Mouse (Mus musculus) megakaryocyte, embryonic 14.5 days (primary cell): Measurements from ENCODE around the gene Ccdc47. TPM values are rescaled to one million over a fixed set of nuclear protein-coding genes. Genes with fewer than 3 reads are reported as not detected.

Source experiments
- H3K27me3 ChIP-seq: replicated peaks from 2 replicates; pipeline ENCODE3; 2012; ENCODE audit warnings: inconsistent platforms
- H3K36me3 ChIP-seq: replicated peaks from 2 replicates; pipeline ENCODE3; 2012; ENCODE audit warnings: low read length, inconsistent platforms, mixed read lengths
- H3K4me1 ChIP-seq: 2 replicates; pipeline ENCODE4 v1.6.1; 2012; ENCODE audit warnings: inconsistent platforms
- H3K4me3 ChIP-seq: replicated peaks from 2 replicates; pipeline ENCODE3; 2012; ENCODE audit warnings: moderate library complexity, mild to moderate bottlenecking, inconsistent platforms
- H3K9me3 ChIP-seq: 2 replicates; pipeline ENCODE4 v1.6.1; 2012; ENCODE audit warnings: inconsistent platforms
- FLI1 ChIP-seq: IDR thresholded peaks from 2 replicates; pipeline ENCODE4 v1.6.1; 2012; ENCODE audit warnings: low read length, inconsistent platforms, mixed read lengths
- GATA1 ChIP-seq: IDR thresholded peaks from 3 replicates; pipeline ENCODE4 v1.6.1; 2012; ENCODE audit warnings: mixed read lengths, low read length, inconsistent platforms, borderline replicate concordance
- polyA plus RNA-seq: library from polyadenylated mRNA; stranded (reverse); fragments of >175 nt; gene quantifications from 2 replicates; pipeline ENCODE4 v1.2.3, GENCODE M21; 2012; ENCODE audit warnings: low replicate concordance; ENCODE audit not compliant: insufficient read depth

Ccdc47 gene
- polyA plus RNA-seq, 1 experiment, result 1.4 TPM

- Histone ChIP-seq H3K27me3 (no peaks in the 10 kb centered on the region), H3K36me3 (peaks cover 55% of the 10 kb centered on the region), H3K4me1 (peaks cover 38% of the 10 kb centered on the region), H3K4me3 (no peak overlapping the region), H3K9me3 (no peaks in the 10 kb centered on the region)
- TF ChIP-seq GATA1 (no peak), FLI1 (no peak)
Measured at GRCm38 (mm10) chr11:106187326-106187725, 28.8 kb downstream of the Ccdc47 start.

DNA sequence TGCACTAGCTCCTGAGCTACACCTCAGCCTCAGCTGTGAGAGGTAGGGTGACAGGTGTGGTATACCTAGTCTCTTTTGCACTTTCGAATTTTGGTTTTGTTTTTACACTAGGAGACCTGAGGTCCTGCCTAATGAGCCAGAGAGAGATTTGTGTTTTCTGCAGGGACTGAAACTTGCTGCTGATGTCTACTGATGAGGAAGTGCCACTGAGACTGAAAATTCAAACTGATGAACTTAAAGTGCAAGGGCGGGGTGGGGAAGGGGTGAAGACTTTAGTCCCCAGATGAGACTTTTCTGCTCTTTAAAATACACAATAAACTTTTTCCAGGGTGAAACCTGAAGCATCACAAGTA is 35.7 kb downstream of the Ccdc47 start:
- H3K27me3 ChIP-seq, result no peaks in the 10 kb centered on the region
- no peak for TF ChIP-seq FLI1
- TF ChIP-seq GATA1, result no peak
- no peak overlapping the region for H3K4me3 ChIP-seq
- H3K36me3 ChIP-seq, result peaks cover 54% of the 10 kb centered on the region
- H3K9me3 ChIP-seq, result no peaks in the 10 kb centered on the region
- peaks cover 35% of the 10 kb centered on the region for H3K4me1 ChIP-seq

DNA sequence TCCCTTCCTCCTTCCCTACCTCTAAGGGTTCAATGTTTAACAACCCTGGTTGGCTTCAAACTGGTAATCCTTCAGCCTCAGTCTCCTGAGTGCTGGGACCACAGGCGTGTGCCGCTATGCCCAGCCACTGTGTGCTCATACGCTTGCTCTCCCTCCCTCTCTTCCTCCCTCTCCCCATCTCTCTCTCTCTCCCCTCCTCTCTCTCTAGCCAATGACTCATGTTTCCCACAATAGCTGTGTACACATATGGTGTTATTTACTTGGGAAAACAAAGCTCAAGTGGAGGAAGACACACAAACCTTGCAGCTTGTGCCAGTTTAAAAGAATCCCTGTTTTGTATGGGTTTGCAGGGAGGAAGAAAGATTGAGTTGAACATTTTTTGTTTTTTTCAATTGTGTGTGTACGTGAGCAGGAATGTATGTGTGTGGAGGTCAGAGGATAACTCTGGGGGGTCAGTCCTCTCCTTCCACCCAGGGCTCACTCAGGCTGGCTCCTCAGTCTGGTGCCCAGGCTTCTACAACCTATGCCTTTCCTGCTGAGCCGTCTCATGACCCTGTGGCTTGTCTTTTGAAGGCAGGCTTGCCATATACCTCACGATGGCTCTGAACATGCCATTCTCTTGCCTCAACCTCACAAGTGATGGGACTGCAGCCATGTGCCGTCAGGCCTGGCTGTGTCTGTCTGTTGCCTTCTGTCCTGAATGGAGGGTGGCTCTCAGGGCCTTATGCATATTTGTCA is 36.3 kb downstream of the Ccdc47 start:
- peaks cover 30% of the 10 kb centered on the region for H3K4me1 ChIP-seq
- TF ChIP-seq FLI1 (no peak), GATA1 (no peak)
- peaks cover 51% of the 10 kb centered on the region for H3K36me3 ChIP-seq
- no peaks in the 10 kb centered on the region for H3K27me3 ChIP-seq
- H3K4me3 ChIP-seq, result peak overlapping the region; percentile 68
- no peaks in the 10 kb centered on the region for H3K9me3 ChIP-seq

DNA sequence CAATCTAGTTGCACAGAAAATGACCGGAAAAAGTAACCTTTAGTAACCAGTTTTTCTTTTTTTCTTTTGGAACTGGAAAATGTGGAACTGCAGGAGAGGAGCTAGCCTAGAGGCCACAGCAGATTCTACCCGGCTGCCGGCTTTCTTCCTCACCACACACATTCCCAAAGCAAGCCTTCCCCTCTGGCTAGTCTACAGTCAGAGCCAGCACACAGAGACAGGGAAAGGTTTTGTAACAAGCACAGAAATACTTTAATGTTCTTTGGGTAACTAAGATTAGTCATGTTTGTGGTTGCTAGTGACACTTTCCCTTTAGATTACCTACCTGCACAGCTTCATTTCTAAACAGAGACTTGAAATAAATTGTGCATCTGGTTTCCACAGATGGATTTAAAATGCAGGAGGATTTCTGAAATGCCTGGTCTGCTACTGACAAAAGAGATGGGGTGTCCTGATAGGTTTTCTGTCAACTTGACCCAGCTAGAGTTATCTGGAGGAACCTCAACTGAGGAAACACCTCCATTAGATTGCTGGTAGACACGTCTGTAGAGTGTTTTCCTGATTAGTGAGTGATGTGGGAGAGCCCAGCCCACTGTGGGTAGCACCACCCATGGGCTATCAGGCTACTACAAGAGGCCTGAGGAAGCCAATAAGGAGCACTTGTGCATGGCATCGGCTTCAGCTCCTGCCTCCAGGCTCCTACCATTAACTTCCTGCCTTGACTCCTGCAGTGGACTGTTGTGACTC is 37.9 kb downstream of the Ccdc47 start:
- peaks cover 34% of the 10 kb centered on the region for H3K4me1 ChIP-seq
- H3K4me3 ChIP-seq, result peak overlapping the region; percentile 66
- peaks cover 48% of the 10 kb centered on the region for H3K36me3 ChIP-seq
- H3K9me3 ChIP-seq, result no peaks in the 10 kb centered on the region
- TF ChIP-seq FLI1 (no peak), GATA1 (no peak)
- no peaks in the 10 kb centered on the region for H3K27me3 ChIP-seq

DNA sequence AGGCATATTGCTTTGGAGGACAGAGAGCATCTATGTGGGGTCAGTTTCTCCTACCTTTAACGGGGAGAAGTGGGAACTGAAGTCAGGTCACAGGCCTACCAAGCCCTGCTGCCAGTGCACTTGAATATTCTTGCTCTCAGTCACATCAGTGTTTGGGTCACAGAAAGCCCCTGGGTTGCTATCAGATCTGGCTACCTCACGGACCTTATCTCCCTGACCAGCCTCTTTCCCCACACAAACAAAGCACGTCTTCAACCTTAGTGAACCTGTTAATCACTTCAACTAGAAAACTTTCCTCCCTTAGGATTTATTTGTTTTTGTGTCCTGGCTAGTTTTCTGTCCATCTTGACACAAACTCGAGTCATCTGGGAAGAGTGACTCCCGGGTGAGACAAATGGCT is 39.8 kb downstream of the Ccdc47 start:
- Histone ChIP-seq H3K4me1 (peaks cover 43% of the 10 kb centered on the region), H3K4me3 (no peak overlapping the region), H3K27me3 (no peaks in the 10 kb centered on the region), H3K9me3 (no peaks in the 10 kb centered on the region), H3K36me3 (peaks cover 44% of the 10 kb centered on the region)
- TF ChIP-seq GATA1 (no peak), FLI1 (no peak)

- TF ChIP-seq FLI1, result no peak
- TF ChIP-seq GATA1, result no peak
- Histone ChIP-seq H3K36me3 (peaks cover 46% of the 10 kb centered on the region), H3K4me1 (peaks cover 33% of the 10 kb centered on the region), H3K4me3 (no peak overlapping the region), H3K27me3 (no peaks in the 10 kb centered on the region), H3K9me3 (no peaks in the 10 kb centered on the region)
Measured at GRCm38 (mm10) chr11:106175081-106175480, 41.1 kb downstream of the Ccdc47 start.

DNA sequence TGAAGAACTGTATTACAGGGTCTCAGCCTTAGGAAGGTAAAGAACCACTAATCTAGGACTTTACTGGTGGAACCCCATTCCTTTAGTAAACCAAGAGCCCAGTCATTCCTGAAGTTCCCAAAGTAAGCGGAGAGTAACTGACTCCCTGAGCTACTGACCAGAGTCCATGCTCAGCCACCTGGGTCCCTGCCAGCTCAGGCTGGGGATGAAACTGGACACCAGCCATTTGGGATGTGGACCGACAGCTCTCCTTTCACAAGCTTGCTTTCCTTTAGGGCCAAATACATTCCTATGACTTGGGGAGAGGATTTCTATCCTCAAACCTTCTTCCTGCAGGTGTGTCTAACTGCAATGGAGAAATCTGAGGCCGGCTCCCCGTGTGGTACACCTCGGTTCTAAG is 41.8 kb downstream of the Ccdc47 start:
- TF ChIP-seq GATA1, result no peak
- no peak for TF ChIP-seq FLI1
- Histone ChIP-seq H3K9me3 (no peaks in the 10 kb centered on the region), H3K4me1 (peaks cover 26% of the 10 kb centered on the region), H3K36me3 (peaks cover 51% of the 10 kb centered on the region), H3K27me3 (no peaks in the 10 kb centered on the region), H3K4me3 (no peak overlapping the region)

- Histone ChIP-seq H3K36me3 (peaks cover 57% of the 10 kb centered on the region), H3K9me3 (no peaks in the 10 kb centered on the region), H3K4me3 (no peak overlapping the region), H3K4me1 (peaks cover 17% of the 10 kb centered on the region), H3K27me3 (no peaks in the 10 kb centered on the region)
- TF ChIP-seq GATA1 (no peak), FLI1 (no peak)
Measured at GRCm38 (mm10) chr11:106173228-106173627, 42.9 kb downstream of the Ccdc47 start.

- no peaks in the 10 kb centered on the region for H3K27me3 ChIP-seq
- H3K9me3 ChIP-seq, result no peaks in the 10 kb centered on the region
- H3K36me3 ChIP-seq, result peaks cover 72% of the 10 kb centered on the region
- TF ChIP-seq FLI1 (no peak), GATA1 (no peak)
- H3K4me3 ChIP-seq, result no peak overlapping the region
- peaks cover 17% of the 10 kb centered on the region for H3K4me1 ChIP-seq
Measured at GRCm38 (mm10) chr11:106170807-106171206, 45.3 kb downstream of the Ccdc47 start.

DNA sequence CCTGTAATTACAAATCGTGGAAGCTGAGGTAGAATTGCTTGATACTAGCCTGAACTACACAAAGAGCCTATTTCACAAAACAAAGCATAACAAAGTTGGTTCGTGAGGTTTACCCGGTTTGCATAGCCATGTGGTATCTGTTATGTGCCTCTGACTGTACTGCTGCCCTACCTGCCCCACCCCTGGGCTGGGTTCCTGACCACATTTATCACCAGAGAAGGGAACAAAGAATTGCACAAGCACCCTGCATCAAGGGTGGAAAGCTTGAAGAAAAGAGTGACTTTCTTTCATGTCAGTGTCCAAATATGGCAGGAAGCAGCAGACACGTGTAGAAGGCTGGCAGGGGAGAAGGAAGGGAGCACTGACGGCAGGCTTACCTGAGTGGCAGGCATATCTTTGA is 48.7 kb downstream of the Ccdc47 start:
- H3K4me1 ChIP-seq, result peaks cover 30% of the 10 kb centered on the region
- TF ChIP-seq FLI1 (no peak), GATA1 (no peak)

More for the DNA sequence above, 48.7 kb downstream of the Ccdc47 start:
- Histone ChIP-seq H3K36me3 (peaks cover 82% of the 10 kb centered on the region), H3K4me3 (peak overlapping the region; percentile 34), H3K9me3 (no peaks in the 10 kb centered on the region), H3K27me3 (no peaks in the 10 kb centered on the region)
